Mouse (Mus musculus) thymus, postnatal 4 days (tissue): ENCODE measurements around the gene Adar.
A peak's percentile ranks its signal among the peaks of the same experiment; 100 is the strongest.

Experiments used
- DNase-seq: peaks from one replicate; pipeline ENCODE4 v3.0.0; 2021

Gene Adar

GRCm38 (mm10) chr3:89732091-89732490, 17.3 kb downstream of the Adar start:
- DNase-seq: no peak

GRCm38 (mm10) chr3:89738509-89738908, 23.7 kb downstream of the Adar start:
- DNase-seq: no peak

- no peak for DNase-seq
Observed at GRCm38 (mm10) chr3:89752307-89752706, 37.5 kb downstream of the Adar start.

- DNase-seq: no peak
Observed at GRCm38 (mm10) chr3:89755283-89755682, 40.5 kb downstream of the Adar start.

- no peak for DNase-seq
Observed at GRCm38 (mm10) chr3:89757851-89758250, 43.0 kb downstream of the Adar start.

- no peak for DNase-seq
Observed at GRCm38 (mm10) chr3:89759786-89760185, 45.0 kb downstream of the Adar start.

GRCm38 (mm10) chr3:89764119-89764724, 49.4 kb downstream of the Adar start, which contains the start of gene Chrnb2:
Gene Chrnb2, minus strand, starts transcription at chr3:89764632.
- DNase-seq: peak; percentile 93

- no peak for DNase-seq
Observed at GRCm38 (mm10) chr3:89769584-89769983, 54.8 kb downstream of the Adar start.

GRCm38 (mm10) chr3:89770425-89771002, 55.7 kb downstream of the Adar start:
- no peak for DNase-seq

- DNase-seq: peak; percentile 84
Observed at GRCm38 (mm10) chr3:89772588-89772967, 57.8 kb downstream of the Adar start.

GRCm38 (mm10) chr3:89772968-89773709, 58.3 kb downstream of the Adar start, which contains the start of gene Ube2q1:
Gene Ube2q1, plus strand, starts transcription at chr3:89773616.
- peak; percentile 98 for DNase-seq

GRCm38 (mm10) chr3:89773740-89774211, 59.0 kb downstream of the Adar start:
- DNase-seq: no peak

- DNase-seq: peak; percentile 30
Observed at GRCm38 (mm10) chr3:89774236-89774960, 59.6 kb downstream of the Adar start.

- DNase-seq: no peak
Observed at GRCm38 (mm10) chr3:89776001-89776400, 61.2 kb downstream of the Adar start.

- no peak for DNase-seq
Observed at GRCm38 (mm10) chr3:89780102-89780501, 65.3 kb downstream of the Adar start.

GRCm38 (mm10) chr3:89781640-89782039, 66.8 kb downstream of the Adar start:
- no peak for DNase-seq

GRCm38 (mm10) chr3:89784991-89785753, 70.3 kb downstream of the Adar start:
- no peak for DNase-seq

GRCm38 (mm10) chr3:89786275-89786674, 71.5 kb downstream of the Adar start:
- no peak for DNase-seq

- DNase-seq: no peak
Observed at GRCm38 (mm10) chr3:89788680-89789352, 74.0 kb downstream of the Adar start.

- DNase-seq: no peak
Observed at GRCm38 (mm10) chr3:89794616-89795015, 79.8 kb downstream of the Adar start.

- DNase-seq: no peak
Observed at GRCm38 (mm10) chr3:89795746-89796145, 80.9 kb downstream of the Adar start.

GRCm38 (mm10) chr3:89796358-89796757, 81.5 kb downstream of the Adar start:
- no peak for DNase-seq
